Mouse (Mus musculus) heart, adult 2 months (tissue): ENCODE data around the gene Shisa7.
"Not testable (repeated sequence)": the region's sequence is repeated elsewhere in the genome, so short reads cannot be mapped to it uniquely, and the experiment has no call there.

Experiments
- CTCF ChIP-seq: fragments of 200-600 bp; IDR thresholded peaks from 2 replicates; pipeline ENCODE4 v1.8.1; 2022; ENCODE audit warnings: antibody characterized with exemption, mild to moderate bottlenecking, moderate library complexity
- EP300 ChIP-seq: fragments of 200-500 bp; IDR thresholded peaks from 2 replicates; pipeline ENCODE4 v1.6.1; 2011; ENCODE audit warnings: low read depth, low read length, control low read depth; ENCODE audit not compliant: insufficient read depth

- TF ChIP-seq EP300, CTCF: not testable (repeated sequence)
These were observed 16.4 kb upstream of the Shisa7 start for GRCm38 (mm10) chr7:4860926-4861325.
